Mouse (Mus musculus) liver, embryonic 13.5 days (tissue): ENCODE measurements around the gene H2al1f. TPM values are rescaled to one million over a fixed set of nuclear protein-coding genes. Genes with fewer than 3 reads are reported as not detected.

Experiments used
- polyA plus RNA-seq: library from polyadenylated mRNA; unstranded; fragments of >200 nt; fragmentation: Nextera tagmentation; extraction: Ambion mirVana; gene quantifications from 2 replicates; pipeline ENCODE4 v1.2.1, GENCODE M21; 2015

The H2al1f gene
- polyA plus RNA-seq, 1 experiment from 2014 or later: not detected

Other genes with a start within 250 kb of the H2al1f start
- gene H2al1a, start 15.9 kb upstream of the H2al1f start, polyA plus RNA-seq: not detected in 2 replicates
- not detected in 2 replicates for gene H2al1b, start 12.7 kb upstream of the H2al1f start, polyA plus RNA-seq
- gene H2al1c, start 9.5 kb upstream of the H2al1f start, polyA plus RNA-seq: not detected in 2 replicates
- not detected in 2 replicates for gene H2al1d, start 6.3 kb upstream of the H2al1f start, polyA plus RNA-seq
- not detected in 2 replicates for gene H2al1e, start 3.2 kb upstream of the H2al1f start, polyA plus RNA-seq
- not detected in 2 replicates for gene H2al1g, start 3.1 kb downstream of the H2al1f start, polyA plus RNA-seq
- gene H2al1h, start 6.3 kb downstream of the H2al1f start, polyA plus RNA-seq: not detected in 2 replicates
- not detected in 2 replicates for gene H2al1i, start 9.5 kb downstream of the H2al1f start, polyA plus RNA-seq
- gene H2al1j, start 12.7 kb downstream of the H2al1f start, polyA plus RNA-seq: not detected in 2 replicates